Mouse (Mus musculus) CH12.LX (cell line): ENCODE data around the gene Cabp2. TPM values are rescaled to one million over a fixed set of nuclear protein-coding genes. Genes with fewer than 3 reads are reported as not detected.

Experiments
- DNase-seq: peaks from one replicate; pipeline ENCODE4 v3.0.0-alpha.2; 2013; ENCODE audit errors: extremely low read depth
- H3K27ac ChIP-seq: 2 replicates; pipeline ENCODE4 v1.5.1; 2012; ENCODE audit warnings: low read depth, mild to moderate bottlenecking, control low read depth, moderate library complexity; ENCODE audit not compliant: insufficient read depth
- H3K27me3 ChIP-seq: replicated peaks from 2 replicates; pipeline ENCODE3; 2012; ENCODE audit warnings: inconsistent platforms
- H3K36me3 ChIP-seq, 2 experiments: replicated peaks in 1 of 2; 2 replicates each; pipeline versions ENCODE3 to v1.6.1; 2012; ENCODE audit warnings: inconsistent platforms in 1 of 2, low read length in 1 of 2, mild to moderate bottlenecking in 1 of 2, mixed read lengths in 1 of 2, moderate library complexity in 1 of 2; ENCODE audit not compliant: control insufficient read depth in 1 of 2, insufficient read depth in 1 of 2
- H3K4me1 ChIP-seq, 2 experiments: 2 replicates each; pipeline ENCODE4 v1.6.1; 2012; ENCODE audit warnings: inconsistent platforms in 1 of 2, moderate library complexity in 1 of 2; ENCODE audit not compliant: insufficient read depth in 2 of 2, control insufficient read depth in 1 of 2
- H3K4me2 ChIP-seq: 2 replicates; pipeline ENCODE4 v1.6.1; 2012; ENCODE audit warnings: low read depth, mild to moderate bottlenecking, control low read depth; ENCODE audit not compliant: poor library complexity, insufficient read depth, severe bottlenecking
- H3K4me3 ChIP-seq, 3 experiments: fragments of 150-350 bp in 1 of 3; sonication (generic) in 1 of 3; replicated peaks in 1 of 3; 2 replicates each; pipeline versions ENCODE3 to v1.5.1; 2011 to 2012; ENCODE audit warnings: low read depth in 2 of 3, low read length in 2 of 3, mild to moderate bottlenecking in 2 of 3, moderate library complexity in 2 of 3, control low read depth in 1 of 3, improper control_type of control experiment in 1 of 3, inconsistent platforms in 1 of 3, mixed read lengths in 1 of 3; ENCODE audit not compliant: poor library complexity in 1 of 3
- H3K79me2 ChIP-seq: replicated peaks from 2 replicates; pipeline ENCODE4 v1.6.1; 2012; ENCODE audit warnings: mild to moderate bottlenecking, moderate library complexity; ENCODE audit not compliant: control insufficient read depth, poor library complexity, insufficient read depth, severe bottlenecking; ENCODE audit errors: extremely low read depth
- H3K9ac ChIP-seq: 2 replicates; pipeline ENCODE4 v1.6.1; 2012; ENCODE audit warnings: low read depth, mild to moderate bottlenecking, control low read depth, moderate library complexity; ENCODE audit not compliant: insufficient read depth
- H3K9me3 ChIP-seq: replicated peaks from 2 replicates; pipeline ENCODE3; 2012; ENCODE audit warnings: low read length, inconsistent platforms, mixed read lengths
- CHD2 ChIP-seq: IDR thresholded peaks from 2 replicates; pipeline ENCODE4 v1.6.1; 2011; ENCODE audit warnings: low read length, improper control_type of control experiment
- ELF1 ChIP-seq: IDR thresholded peaks from 2 replicates; pipeline ENCODE4 v1.6.1; 2014; ENCODE audit warnings: low read depth, mild to moderate bottlenecking, inconsistent platforms, low read length, improper control_type of control experiment
- EP300 ChIP-seq: IDR thresholded peaks from 2 replicates; pipeline ENCODE4 v1.6.1; 2011; ENCODE audit warnings: low read length, improper control_type of control experiment
- GABPA ChIP-seq: IDR thresholded peaks from 2 replicates; pipeline ENCODE4 v1.6.1; 2012; ENCODE audit warnings: low read depth, low read length, improper control_type of control experiment, inconsistent platforms; ENCODE audit not compliant: insufficient replicate concordance
- JUN ChIP-seq: IDR thresholded peaks from 2 replicates; pipeline ENCODE4 v1.6.1; 2011; ENCODE audit warnings: low read depth, mild to moderate bottlenecking, low read length, improper control_type of control experiment, moderate library complexity; ENCODE audit not compliant: insufficient read depth
- JUND ChIP-seq: conservative IDR thresholded peaks from 2 replicates; pipeline ENCODE4 v1.6.1; 2011; ENCODE audit warnings: low read depth, low read length, improper control_type of control experiment
- MAFK ChIP-seq: IDR thresholded peaks from 2 replicates; pipeline ENCODE4 v1.6.1; 2011; ENCODE audit warnings: low read length, improper control_type of control experiment; ENCODE audit not compliant: insufficient replicate concordance
- MXI1 ChIP-seq: IDR thresholded peaks from 2 replicates; pipeline ENCODE4 v1.6.1; 2011; ENCODE audit warnings: mild to moderate bottlenecking, low read depth, low read length, improper control_type of control experiment
- MYC ChIP-seq: IDR thresholded peaks from 2 replicates; pipeline ENCODE4 v1.6.1; 2011; ENCODE audit warnings: low read depth, mild to moderate bottlenecking, improper control_type of control experiment, low read length
- POLR2A ChIP-seq: IDR thresholded peaks from 2 replicates; pipeline ENCODE4 v1.6.1; 2011; ENCODE audit warnings: low read depth, mild to moderate bottlenecking, improper control_type of control experiment, low read length
- POLR2AphosphoS2 ChIP-seq: IDR thresholded peaks from 2 replicates; pipeline ENCODE4 v1.6.1; 2011; ENCODE audit warnings: low read depth, low read length, improper control_type of control experiment
- RAD21 ChIP-seq: IDR thresholded peaks from 2 replicates; pipeline ENCODE4 v1.6.1; 2011; ENCODE audit warnings: low read depth, mild to moderate bottlenecking, low read length, improper control_type of control experiment, moderate library complexity
- SIN3A ChIP-seq: IDR thresholded peaks from 2 replicates; pipeline ENCODE4 v1.6.1; 2012; ENCODE audit warnings: low read length, improper control_type of control experiment, inconsistent platforms
- SMC3 ChIP-seq: IDR thresholded peaks from 2 replicates; pipeline ENCODE4 v1.6.1; 2011; ENCODE audit warnings: low read depth, low read length, improper control_type of control experiment
- TBP ChIP-seq: conservative IDR thresholded peaks from 2 replicates; pipeline ENCODE4 v1.6.1; 2011; ENCODE audit warnings: low read depth, low read length, improper control_type of control experiment
- UBTF ChIP-seq: IDR thresholded peaks from 2 replicates; pipeline ENCODE4 v1.6.1; 2012; ENCODE audit warnings: low read depth, mild to moderate bottlenecking, inconsistent platforms, low read length, improper control_type of control experiment, moderate library complexity
- USF1 ChIP-seq: IDR thresholded peaks from 2 replicates; pipeline ENCODE4 v1.6.1; 2014; ENCODE audit warnings: low read depth, mild to moderate bottlenecking, inconsistent platforms, low read length, improper control_type of control experiment
- ZC3H11A ChIP-seq: IDR thresholded peaks from 2 replicates; pipeline ENCODE4 v1.6.1; 2012; ENCODE audit warnings: low read depth, mild to moderate bottlenecking, inconsistent platforms, low read length, improper control_type of control experiment
- ZKSCAN1 ChIP-seq: IDR thresholded peaks from 2 replicates; pipeline ENCODE4 v1.6.1; 2012; ENCODE audit warnings: low read depth, inconsistent platforms, low read length, improper control_type of control experiment, borderline replicate concordance
- ZMIZ1 ChIP-seq: IDR thresholded peaks from 2 replicates; pipeline ENCODE4 v1.6.1; 2012; ENCODE audit warnings: low read depth, mild to moderate bottlenecking, inconsistent platforms, low read length, improper control_type of control experiment
- dilution Hi-C: fragments of 300-500 bp; cut with MboI; formaldehyde crosslinking; loops from 2 replicates; pipeline ENCODE4 v1.14.3; 2020; ENCODE audit warnings: low sequenced_read_pairs; ENCODE audit not compliant: extremely low pct_unique_long_range_greater_than_20kb, extremely low pct_ligation_motif_present
- in situ Hi-C: fragments of 300-500 bp; cut with MboI; formaldehyde crosslinking; loops from 3 replicates; pipeline ENCODE4 v1.14.3; 2019; ENCODE audit warnings: low sequenced_read_pairs, low pct_ligation_motif_present, low pct_unique_long_range_greater_than_20kb, mixed read lengths
- polyA plus RNA-seq: library from polyadenylated mRNA; unstranded; fragments of >175 nt; gene quantifications from 2 replicates; pipeline ENCODE4 v1.2.1, GENCODE M21; 2012; ENCODE audit warnings: low read depth; ENCODE audit not compliant: insufficient read length
- total RNA-seq, 2 experiments: library from RNA; depleted of rRNA; stranded (reverse); fragments of 300-350 nt in 1 of 2; fragments of >200 nt in 1 of 2; gene quantifications; 2 replicates each; pipeline ENCODE4 v1.2.3; 2012 to 2014

Gene Cabp2
- total and polyA plus RNA-seq, 3 experiments = not detected

GRCm38 (mm10) chr19:4096642-4097440 lies 15.5 kb downstream of the Cabp2 start, which contains the start of gene Cdk2ap2 (continued):
- TF ChIP-seq CHD2 (peak; percentile 97), ZMIZ1 (peak; percentile 87), TBP (peak; percentile 95), ZKSCAN1 (no peak), MAFK (no peak), ELF1 (peak; percentile 65), JUN (no peak)

DNA sequence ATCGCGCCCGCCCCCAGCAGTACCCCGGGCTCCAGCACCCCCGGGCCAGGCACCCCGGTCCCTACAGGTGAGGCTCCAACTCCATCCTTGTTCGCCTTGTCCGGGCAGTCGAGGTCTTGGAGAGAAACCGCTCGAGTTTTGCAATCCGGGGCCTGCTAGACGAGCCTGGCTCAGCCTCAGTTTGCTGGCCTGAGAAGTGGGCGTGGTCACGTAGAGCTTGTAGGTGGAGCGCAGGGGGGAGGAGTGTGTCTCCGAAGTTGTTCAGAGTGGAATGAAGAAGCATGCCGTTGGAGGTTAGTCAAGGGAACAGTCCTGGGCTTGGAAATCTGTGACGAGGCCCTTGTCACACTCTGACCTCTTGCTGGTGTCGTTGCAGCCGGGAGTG lies 16.1 kb downstream of the Cabp2 start:
- Histone ChIP-seq H3K79me2 (peaks cover 9% of the 10 kb centered on the region), H3K36me3 (peaks cover 10 to 24% of the 10 kb centered on the region in 2 experiments), H3K27ac (peak overlapping the region; percentile 66), H3K4me1 (peaks cover 18 to 48% of the 10 kb centered on the region in 2 experiments), H3K9me3 (no peaks in the 10 kb centered on the region), H3K4me3 (peak overlapping the region; percentile 57 to 73 (median 64)), H3K27me3 (no peaks in the 10 kb centered on the region), H3K9ac (peak overlapping the region; percentile 65), H3K4me2 (peak overlapping the region; percentile 89)
- in situ Hi-C loops = no loop called here
- TF ChIP-seq SIN3A = peak; percentile 68; the same call in 1 of the 2 replicates
- no peak for TF ChIP-seq JUN
- no peak for TF ChIP-seq ZC3H11A
- TF ChIP-seq MAFK = no peak
- TF ChIP-seq SMC3 = no peak
- TF ChIP-seq MYC = no peak
- no peak for TF ChIP-seq USF1
- TF ChIP-seq GABPA = no peak
- TF ChIP-seq RAD21 = no peak
- no peak for TF ChIP-seq EP300
- no peak for TF ChIP-seq POLR2A
- no peak for TF ChIP-seq CHD2
- TF ChIP-seq JUND = no peak
- TF ChIP-seq UBTF = no peak
- no peak for TF ChIP-seq POLR2AphosphoS2
- TF ChIP-seq MXI1 = peak; percentile 83
- peak; percentile 93 for DNase-seq
- dilution Hi-C loops = no loop called here
